Mouse (Mus musculus) hindbrain, embryonic 15.5 days (tissue): ENCODE data around the gene Tac2. TPM values are rescaled to one million over a fixed set of nuclear protein-coding genes. Genes with fewer than 3 reads are reported as not detected.

Source experiments
- ATAC-seq: fragments of 200-750 bp; cut with Nextera tagmentation; 2 replicates; pipeline ENCODE4 v1.8.0; 2017; ENCODE audit warnings: low read depth, moderate number of reproducible peaks, moderate TSS enrichment; ENCODE audit not compliant: low FRiP score
- H3K27ac ChIP-seq: fragments of 300-500 bp; sonication (generic); replicated peaks from 2 replicates; pipeline ENCODE4 v1.5.1; 2015; ENCODE audit warnings: mild to moderate bottlenecking, inconsistent platforms
- H3K27me3 ChIP-seq: fragments of 300-500 bp; sonication (generic); 2 replicates; pipeline ENCODE4 v1.6.1; 2015; ENCODE audit warnings: control low read depth, inconsistent platforms
- H3K36me3 ChIP-seq: fragments of 300-500 bp; sonication (generic); 2 replicates; pipeline ENCODE4 v1.6.1; 2015; ENCODE audit warnings: control low read depth, inconsistent platforms
- H3K4me1 ChIP-seq: fragments of 300-500 bp; sonication (generic); replicated peaks from 2 replicates; pipeline ENCODE4 v1.6.1; 2015; ENCODE audit warnings: control low read depth, inconsistent platforms
- H3K4me2 ChIP-seq: fragments of 300-500 bp; sonication (generic); 2 replicates; pipeline ENCODE4 v1.6.1; 2015; ENCODE audit warnings: moderate library complexity, mild to moderate bottlenecking, inconsistent platforms
- H3K4me3 ChIP-seq: fragments of 300-500 bp; sonication (generic); 2 replicates; pipeline ENCODE4 v1.5.1; 2015; ENCODE audit warnings: mild to moderate bottlenecking, inconsistent platforms
- H3K9ac ChIP-seq: fragments of 300-500 bp; sonication (generic); 2 replicates; pipeline ENCODE4 v1.6.1; 2015; ENCODE audit warnings: inconsistent platforms
- H3K9me3 ChIP-seq: fragments of 300-500 bp; sonication (generic); 2 replicates; pipeline ENCODE4 v1.6.1; 2016; ENCODE audit warnings: control low read depth, inconsistent platforms
- WGBS: fragments of 180-500 bp; shearing (Covaris S2); methylation state at CpG from one replicate; pipeline ENCODE4 v1.1.7; 2015; 5-methylcytosine and 5-hydroxymethylcytosine counted together
- polyA plus RNA-seq: library from polyadenylated mRNA; unstranded; fragments of >200 nt; fragmentation: Nextera tagmentation; extraction: Ambion mirVana; gene quantifications from 2 replicates; pipeline ENCODE4 v1.2.1, GENCODE M21; 2015

Gene Tac2
- polyA plus RNA-seq, 1 experiment from 2014 or later, result 1.2 TPM

DNA sequence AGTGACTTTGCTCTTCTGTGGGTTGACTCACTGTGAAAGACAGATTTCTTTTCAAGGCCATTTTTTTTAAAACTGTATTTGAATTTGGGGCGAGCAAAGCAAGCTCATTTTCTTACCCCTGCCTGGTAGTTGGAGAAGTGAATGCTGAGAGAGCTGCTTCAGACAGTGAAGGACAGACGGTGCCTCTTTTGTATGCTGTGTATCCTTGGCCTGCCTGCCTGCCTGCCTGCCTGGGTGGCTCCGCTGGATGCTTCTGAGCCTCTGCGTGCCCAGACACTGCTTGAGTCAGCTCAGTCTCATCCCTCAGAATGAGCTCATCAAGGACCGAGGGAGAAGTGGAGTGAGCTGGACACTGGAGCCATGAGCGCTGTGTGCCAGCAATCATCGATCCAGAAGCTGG is 25.3 kb upstream of the Tac2 start:
- Histone ChIP-seq H3K4me2 (no peak overlapping the region), H3K27me3 (no peaks in the 10 kb centered on the region), H3K4me1 (no peaks in the 10 kb centered on the region), H3K36me3 (0 out of 2 replicates have a peak, but pooled peaks cover 4% of the 10 kb centered on the region), H3K9me3 (no peaks in the 10 kb centered on the region), H3K4me3 (no peak overlapping the region), H3K27ac (no peak overlapping the region), H3K9ac (no peak overlapping the region)
- WGBS, result 93% methylated on average over 7 of the region's 7 CpGs
- no peak for ATAC-seq

DNA sequence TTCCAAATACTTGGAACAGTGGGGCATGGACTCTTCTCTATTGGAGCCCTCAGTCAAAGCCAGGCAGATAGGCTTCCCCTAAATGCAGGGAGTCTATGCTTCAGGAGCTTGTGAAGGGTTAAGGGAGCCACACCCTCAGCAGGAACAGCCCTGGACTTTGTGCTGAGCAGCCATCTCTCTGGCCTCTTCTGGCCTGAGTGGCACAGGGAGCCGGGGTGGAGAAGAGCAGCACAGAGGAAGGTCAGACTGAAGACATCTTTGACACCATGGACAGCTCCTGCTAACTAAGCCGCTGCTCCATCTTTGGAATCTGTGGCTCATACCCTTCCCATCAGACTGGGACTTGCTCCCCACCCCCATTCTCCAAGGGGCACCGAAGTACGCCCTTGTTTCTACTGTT is 21.0 kb upstream of the Tac2 start:
- no peak overlapping the region for H3K9ac ChIP-seq
- WGBS, result 51% methylated on average over 4 of the region's 4 CpGs
- ATAC-seq, result no peak
- H3K4me3 ChIP-seq, result no peak overlapping the region
- H3K9me3 ChIP-seq, result no peaks in the 10 kb centered on the region
- no peaks in the 10 kb centered on the region for H3K27me3 ChIP-seq
- H3K27ac ChIP-seq, result no peak overlapping the region
- H3K4me2 ChIP-seq, result no peak overlapping the region
- H3K36me3 ChIP-seq, result no peaks in the 10 kb centered on the region
- H3K4me1 ChIP-seq, result no peaks in the 10 kb centered on the region

DNA sequence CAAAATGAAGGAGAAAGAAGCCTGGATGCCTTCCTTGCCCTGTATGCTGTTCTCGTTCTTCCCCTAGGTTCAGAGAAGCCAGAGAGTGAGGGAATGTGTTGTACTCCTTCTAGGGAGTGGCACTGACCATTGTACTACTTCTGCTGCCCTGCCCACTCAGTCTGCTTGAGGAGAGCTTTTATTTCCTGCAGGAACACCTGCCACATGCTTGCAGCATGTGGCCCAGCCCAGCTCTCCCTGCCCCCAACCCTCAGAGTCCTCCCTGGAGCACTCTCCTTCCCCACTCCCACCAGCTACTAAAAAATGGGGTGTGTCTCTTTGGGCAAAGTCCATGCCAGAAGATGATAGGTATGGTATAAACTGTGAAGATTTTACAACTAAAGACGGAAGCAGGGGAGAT is 20.0 kb upstream of the Tac2 start:
- ATAC-seq, result no peak
- H3K4me2 ChIP-seq, result no peak overlapping the region
- no peaks in the 10 kb centered on the region for H3K27me3 ChIP-seq

DNA sequence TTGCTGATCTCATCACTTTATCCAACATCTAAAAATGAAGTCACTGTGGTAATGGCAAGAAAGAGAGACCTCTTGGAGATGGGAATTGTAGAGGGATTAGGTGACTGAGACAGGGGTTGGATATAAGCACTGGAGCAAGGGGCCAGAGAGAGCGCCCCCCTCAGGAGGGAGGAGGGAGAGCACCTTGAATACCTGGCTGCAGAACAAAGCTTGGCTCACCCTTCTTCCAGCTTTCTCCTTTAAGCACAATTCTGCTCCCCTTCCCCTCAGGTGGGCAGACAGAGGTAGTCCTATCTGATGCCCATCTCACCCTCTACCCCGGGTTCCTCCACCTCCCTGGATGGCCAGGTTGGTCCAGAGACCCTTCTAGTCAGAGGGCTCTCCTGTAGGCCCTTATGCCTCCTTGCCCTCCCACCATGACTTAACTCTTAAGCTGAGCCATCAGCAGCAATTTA is 19.5 kb upstream of the Tac2 start, which contains the start of gene Myo1a:
Myo1a (plus strand) TSS at position 405 of the 455 bp plus-strand sequence.
- WGBS, result 70% methylated on average over 2 of the region's 2 CpGs
- no peaks in the 10 kb centered on the region for H3K4me1 ChIP-seq
- no peak for ATAC-seq
- no peaks in the 10 kb centered on the region for H3K36me3 ChIP-seq
- H3K27me3 ChIP-seq, result no peaks in the 10 kb centered on the region
- no peak within 1 kb of the TSS for H3K4me3 ChIP-seq
- H3K27ac ChIP-seq, result no peak within 1 kb of the TSS
- H3K9ac ChIP-seq, result no peak within 1 kb of the TSS
- H3K9me3 ChIP-seq, result no peaks in the 10 kb centered on the region
- H3K4me2 ChIP-seq, result no peak within 1 kb of the TSS

More for the DNA sequence above, 20.0 kb upstream of the Tac2 start:
- H3K9me3 ChIP-seq, result no peaks in the 10 kb centered on the region
- no peaks in the 10 kb centered on the region for H3K36me3 ChIP-seq
- no peak overlapping the region for H3K27ac ChIP-seq
- H3K4me1 ChIP-seq, result no peaks in the 10 kb centered on the region
- H3K4me3 ChIP-seq, result no peak overlapping the region
- H3K9ac ChIP-seq, result no peak overlapping the region
- 62% methylated on average over 2 of the region's 2 CpGs for WGBS

DNA sequence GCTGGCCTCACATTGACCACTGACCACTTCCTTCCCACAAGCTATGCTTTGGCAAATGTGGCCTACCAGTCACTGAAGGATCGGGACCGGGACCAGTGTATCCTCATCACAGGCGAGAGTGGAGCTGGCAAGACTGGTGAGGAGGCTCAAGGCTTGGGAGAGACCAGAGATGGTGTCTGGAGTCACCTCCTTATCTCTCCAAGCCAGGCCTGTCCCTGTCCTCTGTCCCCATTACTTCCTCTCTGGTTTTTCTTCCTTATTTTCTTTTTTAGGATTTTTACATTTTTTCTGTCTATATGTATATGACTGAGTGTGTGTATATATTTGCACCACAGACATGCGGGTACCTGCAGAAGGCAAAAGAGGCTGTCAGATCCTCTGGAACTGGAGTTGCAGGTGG is 18.5 kb upstream of the Tac2 start:
- WGBS, result 91% methylated on average over 4 of the region's 4 CpGs
- no peaks in the 10 kb centered on the region for H3K4me1 ChIP-seq
- H3K36me3 ChIP-seq, result no peaks in the 10 kb centered on the region
- no peak overlapping the region for H3K4me2 ChIP-seq
- H3K4me3 ChIP-seq, result no peak overlapping the region
- H3K27me3 ChIP-seq, result no peaks in the 10 kb centered on the region
- H3K9me3 ChIP-seq, result no peaks in the 10 kb centered on the region
- H3K27ac ChIP-seq, result no peak overlapping the region
- ATAC-seq, result no peak
- H3K9ac ChIP-seq, result no peak overlapping the region

DNA sequence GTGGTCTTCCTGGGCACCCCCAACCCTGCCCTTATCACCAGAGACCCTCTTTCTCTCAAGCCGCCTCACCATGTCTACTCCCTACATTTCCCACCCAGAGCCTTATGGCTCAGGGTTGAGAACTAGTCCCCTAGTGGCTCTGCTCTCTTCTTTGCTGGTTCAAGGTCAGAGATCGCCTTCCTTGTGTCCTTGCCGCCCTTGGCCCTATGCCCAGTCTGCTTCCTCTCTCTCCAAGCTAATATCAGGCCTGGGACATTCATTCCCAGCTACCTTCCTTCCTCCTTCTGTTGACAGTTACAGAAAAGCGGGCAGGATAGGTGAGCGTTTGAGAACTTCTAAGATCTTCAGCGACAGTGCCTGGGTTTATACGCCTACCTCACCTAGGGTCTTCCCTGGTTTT is 16.6 kb upstream of the Tac2 start:
- H3K4me3 ChIP-seq, result no peak overlapping the region
- H3K27me3 ChIP-seq, result no peaks in the 10 kb centered on the region
- H3K4me2 ChIP-seq, result no peak overlapping the region
- H3K9me3 ChIP-seq, result no peaks in the 10 kb centered on the region
- no peak for ATAC-seq
- H3K36me3 ChIP-seq, result no peaks in the 10 kb centered on the region
- H3K27ac ChIP-seq, result no peak overlapping the region
- H3K9ac ChIP-seq, result no peak overlapping the region
- WGBS, result 86% methylated on average over 7 of the region's 7 CpGs
- H3K4me1 ChIP-seq, result no peaks in the 10 kb centered on the region

DNA sequence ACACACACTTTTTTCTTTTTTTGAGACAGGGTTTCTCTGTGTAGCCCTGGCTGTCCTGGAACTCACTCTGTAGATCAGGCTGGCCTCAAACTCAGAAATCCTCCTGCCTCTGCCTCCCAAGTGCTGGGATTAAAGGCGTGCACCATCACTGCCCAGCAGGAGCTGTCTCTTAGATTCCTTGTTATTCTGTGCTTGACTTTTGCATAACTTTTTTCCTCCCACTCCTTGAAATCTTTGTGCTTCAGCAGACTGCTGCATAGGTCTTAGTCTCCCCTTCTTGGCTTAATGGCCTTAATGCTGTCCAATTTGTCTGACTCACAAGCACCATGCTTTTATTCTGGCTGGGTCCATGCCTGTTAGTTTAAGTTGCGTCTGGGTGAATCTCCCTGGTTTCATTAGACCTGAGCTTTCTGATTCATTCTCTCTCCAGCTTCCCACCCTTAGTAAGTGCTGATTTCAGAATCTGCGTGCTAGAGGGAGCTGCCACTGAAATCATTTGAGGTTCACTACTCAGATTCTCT is 15.4 kb upstream of the Tac2 start:
- Histone ChIP-seq H3K27ac (no peak overlapping the region), H3K9me3 (no peaks in the 10 kb centered on the region), H3K4me1 (no peaks in the 10 kb centered on the region), H3K9ac (no peak overlapping the region), H3K36me3 (no peaks in the 10 kb centered on the region), H3K4me2 (no peak overlapping the region), H3K4me3 (no peak overlapping the region), H3K27me3 (no peaks in the 10 kb centered on the region)
- WGBS, result 88% methylated on average over 3 of the region's 3 CpGs
- no peak for ATAC-seq

DNA sequence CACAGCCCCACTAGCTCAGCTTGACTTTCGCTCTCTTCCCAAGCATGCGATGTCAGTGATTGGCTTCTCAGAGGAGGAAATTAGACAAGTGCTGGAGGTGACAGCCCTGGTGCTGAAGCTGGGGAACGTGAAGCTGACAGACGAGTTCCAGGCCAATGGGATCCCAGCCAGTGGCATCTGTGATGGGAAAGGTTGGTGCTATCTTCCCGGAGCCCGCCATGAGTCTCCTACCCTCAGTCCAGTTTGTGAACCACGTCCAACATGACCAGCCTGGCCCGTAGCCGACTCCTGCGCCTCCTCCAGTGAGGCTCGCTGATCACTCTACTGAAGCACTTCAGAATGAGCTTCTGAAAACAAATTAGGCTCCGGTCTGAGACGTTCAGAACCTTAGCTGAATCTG is 13.9 kb upstream of the Tac2 start:
- no peaks in the 10 kb centered on the region for H3K36me3 ChIP-seq
- H3K9ac ChIP-seq, result no peak overlapping the region
- no peaks in the 10 kb centered on the region for H3K4me1 ChIP-seq
- H3K4me3 ChIP-seq, result no peak overlapping the region
- no peak overlapping the region for H3K4me2 ChIP-seq
- no peaks in the 10 kb centered on the region for H3K9me3 ChIP-seq
- H3K27me3 ChIP-seq, result no peaks in the 10 kb centered on the region
- H3K27ac ChIP-seq, result no peak overlapping the region
- ATAC-seq, result no peak
- 83% methylated on average over 13 of the region's 13 CpGs for WGBS

DNA sequence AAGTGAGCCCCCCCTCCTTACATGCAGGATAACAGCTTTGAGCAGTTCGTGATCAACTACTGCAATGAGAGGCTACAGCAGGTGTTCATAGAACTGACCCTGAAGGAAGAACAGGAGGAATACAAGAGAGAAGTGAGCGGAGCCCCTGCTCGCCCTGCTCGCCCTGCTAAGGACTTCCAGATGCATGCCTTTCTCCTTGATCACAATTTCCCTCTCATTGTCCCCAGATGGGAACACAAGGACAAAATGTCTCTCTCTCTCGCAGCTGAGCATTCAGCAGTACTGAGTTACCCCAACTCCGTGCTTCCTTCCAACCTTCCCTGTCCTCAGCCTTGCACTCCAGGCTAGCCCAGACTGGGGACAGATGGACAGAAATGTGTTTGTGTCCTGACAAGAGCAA is 11.5 kb upstream of the Tac2 start:
- 80% methylated on average over 6 of the region's 6 CpGs for WGBS
- H3K9ac ChIP-seq, result no peak overlapping the region
- H3K4me2 ChIP-seq, result no peak overlapping the region
- ATAC-seq, result no peak
- no peak overlapping the region for H3K27ac ChIP-seq
- no peaks in the 10 kb centered on the region for H3K27me3 ChIP-seq
- no peaks in the 10 kb centered on the region for H3K36me3 ChIP-seq
- H3K4me3 ChIP-seq, result no peak overlapping the region
- H3K4me1 ChIP-seq, result no peaks in the 10 kb centered on the region
- no peaks in the 10 kb centered on the region for H3K9me3 ChIP-seq

DNA sequence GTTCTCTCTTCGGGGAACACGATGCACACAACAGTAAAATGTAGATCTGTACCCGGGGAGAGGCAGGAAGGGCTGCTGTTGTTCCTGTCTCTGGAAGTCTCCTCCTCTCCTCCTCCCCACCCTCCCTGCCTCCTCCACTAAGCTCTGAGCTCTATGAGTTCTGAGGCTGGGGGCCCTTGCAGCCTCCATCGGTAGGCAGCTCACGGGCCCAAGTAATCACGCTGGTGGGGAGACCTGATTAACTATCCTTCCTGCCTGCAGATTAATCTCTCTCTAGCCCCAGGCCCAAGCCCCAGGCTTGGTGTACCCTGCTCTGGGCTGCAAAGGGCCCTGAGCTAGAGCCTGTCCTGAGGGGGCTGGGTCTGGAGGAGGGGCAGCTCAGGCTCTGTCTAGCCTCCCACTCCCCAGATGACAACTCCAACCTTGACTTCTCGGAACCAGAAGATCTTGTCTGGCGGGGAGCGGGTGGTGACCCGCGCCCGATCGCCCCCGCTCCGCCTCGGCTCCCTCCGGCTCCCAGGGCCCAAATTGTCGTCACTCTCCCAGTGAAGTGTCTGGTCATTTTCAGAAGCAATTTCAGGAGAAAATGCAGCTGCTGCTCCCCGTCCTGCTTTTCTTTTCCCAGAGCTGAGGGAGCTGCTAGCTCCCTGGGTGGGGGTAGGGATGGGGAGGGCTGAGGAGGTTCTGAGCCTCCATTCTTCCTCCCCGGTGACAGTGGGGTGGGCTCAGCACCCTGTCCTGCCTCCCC is 2.4 kb upstream of the Tac2 start:
- H3K27ac ChIP-seq, result no peak overlapping the region
- H3K4me3 ChIP-seq, result no peak overlapping the region
- no peaks in the 10 kb centered on the region for H3K27me3 ChIP-seq
- peak; percentile 66; the same call in 1 of the 2 replicates for ATAC-seq
- H3K36me3 ChIP-seq, result no peaks in the 10 kb centered on the region
- H3K9me3 ChIP-seq, result no peaks in the 10 kb centered on the region
- no peak overlapping the region for H3K9ac ChIP-seq
- peak overlapping the region; percentile 35 for H3K4me2 ChIP-seq
- WGBS, result 13% methylated on average over 20 of the region's 20 CpGs
- H3K4me1 ChIP-seq, result peaks cover 19% of the 10 kb centered on the region

DNA sequence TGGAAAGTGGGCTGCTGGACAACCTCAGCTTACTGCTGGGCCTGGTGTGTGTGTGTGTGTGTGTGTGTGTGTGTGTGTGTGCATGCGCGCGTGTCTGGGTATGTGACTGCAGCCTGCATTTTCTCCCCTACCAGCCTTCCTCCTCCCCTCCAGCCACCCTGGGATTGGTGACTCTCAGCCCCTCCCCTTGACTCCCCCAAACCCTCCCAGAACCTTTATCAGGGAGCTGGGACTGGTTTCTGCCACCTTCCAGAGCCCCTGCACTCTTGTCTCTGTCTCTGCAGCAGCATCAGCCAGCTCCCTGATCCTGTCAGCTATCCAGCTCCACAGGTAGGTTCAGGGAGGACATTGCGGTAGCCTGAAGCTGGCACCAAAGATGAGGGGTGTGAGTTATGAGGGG is 858 bp downstream of the Tac2 start:
- no peaks in the 10 kb centered on the region for H3K27me3 ChIP-seq
- no peak overlapping the region for H3K27ac ChIP-seq
- no peak for ATAC-seq
- no peak overlapping the region for H3K9ac ChIP-seq
- 87% methylated on average over 4 of the region's 4 CpGs for WGBS
- H3K4me3 ChIP-seq, result no peak overlapping the region
- H3K9me3 ChIP-seq, result no peaks in the 10 kb centered on the region
- H3K36me3 ChIP-seq, result no peaks in the 10 kb centered on the region
- H3K4me2 ChIP-seq, result no peak overlapping the region
- H3K4me1 ChIP-seq, result peaks cover 19% of the 10 kb centered on the region

DNA sequence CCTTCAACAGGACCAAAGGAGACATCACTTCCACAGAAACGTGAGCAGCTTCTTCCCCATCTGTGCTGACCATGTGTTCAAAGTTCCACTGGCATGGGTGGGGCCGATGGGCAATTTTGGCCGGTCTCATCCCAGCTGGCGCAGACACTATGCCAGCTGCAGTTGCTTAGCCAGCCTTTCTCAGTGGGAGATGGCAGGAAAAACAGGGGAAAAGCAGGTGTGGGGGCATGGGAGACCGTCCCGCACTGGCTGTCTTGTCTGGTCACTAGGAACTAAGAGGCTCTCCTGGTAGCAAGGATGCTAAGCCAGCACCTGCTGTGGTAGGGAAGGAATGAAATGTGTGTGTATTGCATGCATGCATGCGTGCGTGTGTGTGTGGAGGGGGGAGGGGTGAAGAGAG is 4.2 kb downstream of the Tac2 start:
- no peaks in the 10 kb centered on the region for H3K9me3 ChIP-seq
- peaks cover 13% of the 10 kb centered on the region for H3K4me1 ChIP-seq
- ATAC-seq, result peak; percentile 55
- H3K4me2 ChIP-seq, result no peak overlapping the region
- no peaks in the 10 kb centered on the region for H3K36me3 ChIP-seq
- H3K27me3 ChIP-seq, result no peaks in the 10 kb centered on the region
- no peak overlapping the region for H3K27ac ChIP-seq
- H3K4me3 ChIP-seq, result no peak overlapping the region
- 68% methylated on average over 8 of the region's 8 CpGs for WGBS
- H3K9ac ChIP-seq, result no peak overlapping the region
